Mouse (Mus musculus) heart, postnatal 0 days (tissue): ENCODE results near the gene Phf21a. TPM values are rescaled to one million over a fixed set of nuclear protein-coding genes. Genes with fewer than 3 reads are reported as not detected.

Source experiments
- ATAC-seq: fragments of 200-750 bp; cut with Nextera tagmentation; 2 replicates; pipeline ENCODE4 v1.8.0; 2017; ENCODE audit warnings: low read depth, moderate number of reproducible peaks, moderate library complexity; ENCODE audit not compliant: insufficient read depth
- DNase-seq: peaks from one replicate; pipeline ENCODE4 v3.0.0-alpha.2; 2016; ENCODE audit warnings: low spot score
- H3K27ac ChIP-seq: fragments of 300-500 bp; sonication (generic); 2 replicates; pipeline ENCODE4 v1.5.1; 2014; ENCODE audit warnings: low read depth, mild to moderate bottlenecking
- H3K27me3 ChIP-seq: fragments of 300-500 bp; sonication (generic); 2 replicates; pipeline ENCODE4 v1.6.1; 2014; ENCODE audit warnings: low read length, mixed read lengths; ENCODE audit not compliant: control insufficient read depth, insufficient read depth
- H3K36me3 ChIP-seq: fragments of 300-500 bp; sonication (generic); replicated peaks from 2 replicates; pipeline ENCODE4 v1.6.1; 2014; ENCODE audit warnings: low read length, mixed read lengths; ENCODE audit not compliant: control insufficient read depth, insufficient read depth
- H3K4me1 ChIP-seq: fragments of 300-500 bp; sonication (generic); 2 replicates; pipeline ENCODE4 v1.6.1; 2014; ENCODE audit warnings: antibody characterized with exemption; ENCODE audit not compliant: control insufficient read depth, insufficient read depth
- H3K4me2 ChIP-seq: fragments of 300-500 bp; sonication (generic); 2 replicates; pipeline ENCODE4 v1.6.1; 2014; ENCODE audit warnings: low read depth, mild to moderate bottlenecking, low read length, moderate library complexity
- H3K4me3 ChIP-seq: fragments of 300-500 bp; sonication (generic); 2 replicates; pipeline ENCODE4 v1.5.1; 2014; ENCODE audit warnings: low read depth, low read length
- H3K9ac ChIP-seq: fragments of 300-500 bp; sonication (generic); replicated peaks from 2 replicates; pipeline ENCODE4 v1.6.1; 2014; ENCODE audit warnings: low read depth, low read length, mixed read lengths
- H3K9me3 ChIP-seq: fragments of 300-500 bp; sonication (generic); replicated peaks from 2 replicates; pipeline ENCODE4 v1.6.1; 2016; ENCODE audit warnings: low read length; ENCODE audit not compliant: control insufficient read depth
- CTCF ChIP-seq: IDR thresholded peaks from 2 replicates; pipeline ENCODE4 v1.5.1; 2016; ENCODE audit warnings: antibody characterized with exemption, control low read depth, low read depth
- EP300 ChIP-seq: IDR thresholded peaks from 2 replicates; pipeline ENCODE4 v1.6.1; 2016; ENCODE audit warnings: antibody characterized with exemption, low read depth
- WGBS: fragments of 180-500 bp; shearing (Covaris S2); extraction: QIAGEN DNeasy Blood & Tissue Kit; methylation state at CpG from one replicate; pipeline ENCODE4 v1.1.7; 2014; 5-methylcytosine and 5-hydroxymethylcytosine counted together
- polyA plus RNA-seq: library from polyadenylated mRNA; unstranded; fragments of >200 nt; fragmentation: Nextera tagmentation; extraction: Ambion mirVana; gene quantifications from 2 replicates; pipeline ENCODE4 v1.2.1, GENCODE M21; 2015
- total RNA-seq: library from RNA; depleted of rRNA; stranded (reverse); fragments of >200 nt; gene quantifications from 2 replicates; pipeline ENCODE4 v1.2.3, GENCODE M21; 2014; ENCODE audit warnings: low replicate concordance

Phf21a gene
- total and polyA plus RNA-seq, 2 experiments from 2014 or later = 9.9 to 41.0 TPM

DNA sequence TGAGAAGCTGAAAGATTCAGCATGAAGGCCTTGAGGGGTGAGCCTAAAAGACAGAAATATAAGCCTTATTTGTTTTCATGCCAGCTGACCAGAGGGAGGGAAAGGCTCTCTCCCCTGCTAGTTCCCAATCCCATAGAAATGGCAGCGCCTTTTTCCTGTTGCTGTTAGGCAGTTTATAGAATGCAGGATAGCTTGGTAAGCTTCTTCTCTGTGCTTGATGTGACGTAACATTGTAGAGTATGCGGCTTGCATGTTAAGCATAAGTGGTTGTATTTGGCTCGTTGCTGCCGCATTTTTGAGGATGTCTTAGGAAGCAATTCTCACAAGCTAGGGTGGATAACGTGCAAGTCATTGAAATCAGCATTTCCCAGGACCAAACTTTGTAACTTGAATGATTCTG is 105.2 kb downstream of the Phf21a start:
- no peaks in the 10 kb centered on the region for H3K36me3 ChIP-seq
- H3K9ac ChIP-seq = no peak overlapping the region
- no peak overlapping the region for H3K4me2 ChIP-seq
- ATAC-seq (no peak), DNase-seq (no peak)
- H3K9me3 ChIP-seq = no peaks in the 10 kb centered on the region
- no peak overlapping the region for H3K27ac ChIP-seq
- H3K27me3 ChIP-seq = no peaks in the 10 kb centered on the region
- no peak overlapping the region for H3K4me3 ChIP-seq
- no peak for TF ChIP-seq CTCF
- no peak for TF ChIP-seq EP300
- H3K4me1 ChIP-seq = 0 out of 2 replicates have a peak, but pooled peaks cover 11% of the 10 kb centered on the region
- WGBS = 49% methylated on average over 6 of the region's 6 CpGs

DNA sequence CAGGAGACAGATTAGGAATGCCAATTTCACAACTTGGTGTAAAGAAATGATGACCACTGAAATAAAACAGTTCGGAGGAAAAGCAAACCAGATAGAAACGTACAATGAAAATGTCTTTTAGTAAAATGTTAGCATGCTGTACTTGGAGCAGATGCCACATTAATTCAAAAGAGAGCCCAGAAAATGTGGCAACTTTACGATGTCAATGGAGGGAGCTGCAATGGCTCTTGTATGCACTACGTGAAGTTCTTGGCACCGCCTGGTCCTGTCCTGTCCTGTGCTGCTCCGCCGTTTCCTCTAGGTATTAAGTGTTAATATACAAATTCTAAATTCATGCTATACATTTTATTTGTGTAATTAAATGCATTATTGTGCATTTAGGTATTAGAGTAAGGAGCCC is 105.8 kb downstream of the Phf21a start:
- ATAC-seq (no peak), DNase-seq (no peak)
- Histone ChIP-seq H3K9me3 (no peaks in the 10 kb centered on the region), H3K36me3 (no peaks in the 10 kb centered on the region), H3K4me3 (no peak overlapping the region), H3K4me2 (no peak overlapping the region), H3K27me3 (no peaks in the 10 kb centered on the region), H3K9ac (no peak overlapping the region), H3K27ac (no peak overlapping the region), H3K4me1 (0 out of 2 replicates have a peak, but pooled peaks cover 11% of the 10 kb centered on the region)
- WGBS = 76% methylated on average over 7 of the region's 7 CpGs
- TF ChIP-seq CTCF (no peak), EP300 (no peak)

DNA sequence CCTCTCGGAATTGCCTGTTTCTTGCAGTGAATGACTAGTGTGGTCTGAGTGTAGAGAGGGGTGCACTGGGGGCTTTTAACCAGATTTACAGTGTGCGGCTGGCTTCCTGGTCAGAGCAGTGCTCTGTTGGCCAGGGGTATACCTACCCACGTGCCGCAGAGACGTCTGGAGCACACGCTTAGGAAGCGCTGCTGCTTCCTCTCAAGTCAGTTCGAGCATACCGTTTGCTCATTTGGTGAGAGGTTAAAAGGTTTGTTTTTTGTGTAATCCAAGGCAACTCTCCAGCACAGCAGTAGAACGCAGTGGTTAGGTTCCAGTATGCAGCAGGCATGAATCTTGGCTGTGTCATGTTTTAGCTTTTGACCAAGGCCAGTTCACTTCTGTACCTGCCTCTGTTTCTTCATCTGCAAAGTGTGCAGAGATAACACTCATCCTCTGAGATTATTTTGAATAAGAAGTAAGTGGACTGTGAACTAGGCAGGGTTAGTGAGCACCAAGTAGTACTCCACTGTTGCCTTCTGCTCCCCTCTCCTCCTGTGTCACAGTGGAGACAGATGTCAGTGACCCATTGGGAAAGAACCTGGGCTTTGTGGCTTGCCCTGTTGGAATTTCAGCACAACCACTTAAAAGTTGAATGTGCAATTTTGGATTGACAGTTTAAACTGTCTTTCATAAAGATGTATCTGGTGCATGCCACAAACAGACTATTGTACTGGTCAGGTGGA is 106.8 kb downstream of the Phf21a start:
- Histone ChIP-seq H3K4me3 (no peak overlapping the region), H3K4me2 (no peak overlapping the region), H3K36me3 (no peaks in the 10 kb centered on the region), H3K4me1 (0 out of 2 replicates have a peak, but pooled peaks cover 11% of the 10 kb centered on the region), H3K9me3 (no peaks in the 10 kb centered on the region), H3K9ac (no peak overlapping the region), H3K27ac (no peak overlapping the region), H3K27me3 (no peaks in the 10 kb centered on the region)
- ATAC-seq = no peak
- WGBS = 62% methylated on average over 10 of the region's 10 CpGs
- no peak for TF ChIP-seq CTCF
- TF ChIP-seq EP300 = no peak
- DNase-seq = no peak

DNA sequence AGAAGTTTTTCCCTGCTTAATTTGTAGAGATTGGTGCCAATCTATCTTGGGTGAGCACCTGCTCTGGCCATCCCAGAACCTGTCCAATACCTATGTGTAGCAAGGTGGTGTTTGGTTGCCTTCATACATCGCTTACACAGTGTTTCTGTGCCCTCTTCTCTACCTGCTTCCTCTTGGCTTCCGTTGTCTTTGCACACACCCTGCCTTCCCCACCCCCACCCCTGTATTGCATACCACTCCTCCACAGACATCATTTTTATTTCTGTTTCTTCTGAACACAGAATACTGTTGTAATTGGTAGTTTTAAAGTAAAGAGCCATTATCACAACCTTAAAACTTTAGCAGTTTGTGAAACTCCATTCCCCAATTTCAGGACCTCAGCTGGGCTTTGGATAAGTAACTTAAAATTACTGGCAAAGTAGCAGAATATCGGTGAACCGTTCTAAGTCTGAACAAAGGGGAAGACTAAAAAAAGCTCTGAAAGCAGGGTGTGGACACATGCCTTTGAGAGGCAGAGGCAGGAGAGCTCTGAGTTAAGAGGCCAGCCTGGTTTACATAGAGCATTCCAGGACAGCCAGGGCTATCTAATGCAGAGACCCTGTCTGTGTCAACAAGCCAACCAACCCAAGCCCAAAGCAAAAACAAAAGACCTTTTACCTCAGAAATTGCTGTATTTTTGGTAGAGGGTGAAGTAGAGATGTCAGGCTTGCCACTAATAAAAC is 109.6 kb downstream of the Phf21a start:
- H3K4me2 ChIP-seq = no peak overlapping the region
- ATAC-seq (no peak), DNase-seq (no peak)
- no peak overlapping the region for H3K27ac ChIP-seq
- no peak overlapping the region for H3K9ac ChIP-seq
- H3K27me3 ChIP-seq = no peaks in the 10 kb centered on the region
- 32% methylated on average over 4 of the region's 4 CpGs for WGBS
- no peaks in the 10 kb centered on the region for H3K9me3 ChIP-seq
- TF ChIP-seq CTCF (no peak), EP300 (no peak)
- H3K4me1 ChIP-seq = 0 out of 2 replicates have a peak, but pooled peaks cover 11% of the 10 kb centered on the region
- no peak overlapping the region for H3K4me3 ChIP-seq
- H3K36me3 ChIP-seq = no peaks in the 10 kb centered on the region

DNA sequence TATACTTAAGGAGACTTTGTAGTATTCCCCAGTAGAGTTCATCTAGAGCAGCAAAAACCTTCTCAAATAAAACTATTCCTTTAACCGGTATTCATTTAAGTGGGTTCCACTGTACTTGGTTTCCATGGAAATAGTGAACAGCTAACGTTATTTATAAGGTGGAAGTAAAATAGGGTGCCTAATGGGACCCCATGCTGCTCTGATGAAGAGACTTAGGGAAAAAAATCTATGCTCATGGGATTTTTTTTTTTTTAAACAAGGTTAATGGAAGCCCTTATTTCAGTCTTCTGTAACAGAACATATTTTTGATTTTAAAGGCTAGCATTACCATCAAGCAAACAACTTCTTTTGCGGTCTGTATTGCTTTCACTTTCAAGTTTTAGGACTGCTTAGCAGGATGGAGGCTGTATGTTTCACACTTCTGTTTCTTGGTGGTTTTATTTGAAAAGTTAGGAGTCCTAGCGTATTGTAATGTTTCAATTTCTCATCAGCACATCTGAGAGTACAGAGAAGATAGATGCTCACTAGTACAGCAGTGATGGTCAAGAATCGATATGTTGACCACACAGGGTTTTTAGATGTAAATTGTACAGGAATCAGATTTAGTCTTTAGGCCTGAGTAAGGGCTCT is 112.2 kb downstream of the Phf21a start:
- TF ChIP-seq CTCF = no peak
- TF ChIP-seq EP300 = no peak
- H3K36me3 ChIP-seq = no peaks in the 10 kb centered on the region
- H3K27me3 ChIP-seq = no peaks in the 10 kb centered on the region
- WGBS = 86% methylated on average over 5 of the region's 5 CpGs
- no peak overlapping the region for H3K9ac ChIP-seq
- ATAC-seq (no peak), DNase-seq (no peak)
- H3K4me3 ChIP-seq = no peak overlapping the region
- no peak overlapping the region for H3K4me2 ChIP-seq
- 0 out of 2 replicates have a peak, but pooled peaks cover 6% of the 10 kb centered on the region for H3K4me1 ChIP-seq
- no peaks in the 10 kb centered on the region for H3K9me3 ChIP-seq
- no peak overlapping the region for H3K27ac ChIP-seq
